Mouse (Mus musculus): Measurements from ENCODE around the gene Cd7. TPM values are rescaled to one million over a fixed set of nuclear protein-coding genes. Genes with fewer than 3 reads are reported as not detected.
A peak's percentile ranks its signal among the peaks of the same experiment; 100 is the strongest.
"Not testable (repeated sequence)": the region's sequence is repeated elsewhere in the genome, so short reads cannot be mapped to it uniquely, and the experiment has no call there.

The Cd7 gene
- polyA plus RNA-seq, 1 experiment from 2014 or later = 0.31 TPM

GRCm38 (mm10) chr11:121061615-121062014 is 22.4 kb upstream of the Cd7 start:
- Histone ChIP-seq H3K9me3 (replicated peaks) (no peaks in the 10 kb centered on the region), H3K27me3 (no peaks in the 10 kb centered on the region), H3K4me1 (peaks cover 3% of the 10 kb centered on the region), H3K27ac (no peak overlapping the region), H3K4me3 (replicated peaks) (no peak overlapping the region), H3K36me3 (no peaks in the 10 kb centered on the region), H3K4me2 (no peak overlapping the region), H3K9ac (no peak overlapping the region)
- WGBS = 64% methylated on average over 8 of the region's 8 CpGs
- ATAC-seq (replicated peaks; ENCODE audit: low FRiP score) = no peak

GRCm38 (mm10) chr11:121060401-121061067 is 21.3 kb upstream of the Cd7 start:
- H3K4me3 ChIP-seq (replicated peaks); H3K4me2 ChIP-seq; H3K4me1 ChIP-seq; H3K9me3 ChIP-seq (replicated peaks); H3K27me3 ChIP-seq; ATAC-seq (replicated peaks; ENCODE audit: low FRiP score); H3K36me3 ChIP-seq; H3K27ac ChIP-seq; H3K9ac ChIP-seq: not testable (repeated sequence)
- WGBS = 93% methylated on average over 6 of the region's 6 CpGs

- 82% methylated on average over 4 of the region's 4 CpGs for WGBS
Measured at GRCm38 (mm10) chr11:121059471-121059870, 20.3 kb upstream of the Cd7 start.

GRCm38 (mm10) chr11:121058956-121059355 is 19.7 kb upstream of the Cd7 start:
- WGBS = 85% methylated on average over 4 of the region's 4 CpGs
- no peak for ATAC-seq (replicated peaks; ENCODE audit: low FRiP score)
- Histone ChIP-seq H3K9me3 (replicated peaks) (no peaks in the 10 kb centered on the region), H3K36me3 (no peaks in the 10 kb centered on the region), H3K4me2 (no peak overlapping the region), H3K27ac (no peak overlapping the region), H3K9ac (no peak overlapping the region), H3K4me1 (peaks cover 10% of the 10 kb centered on the region), H3K27me3 (0 out of 2 replicates have a peak, but pooled peaks cover 5% of the 10 kb centered on the region), H3K4me3 (replicated peaks) (no peak overlapping the region)

More at GRCm38 (mm10) chr11:121059471-121059870, 20.3 kb upstream of the Cd7 start:
- Histone ChIP-seq H3K9ac (no peak overlapping the region), H3K4me2 (no peak overlapping the region), H3K27me3 (0 out of 2 replicates have a peak, but pooled peaks cover under 1% of the 10 kb centered on the region), H3K4me1 (peaks cover 10% of the 10 kb centered on the region), H3K27ac (no peak overlapping the region), H3K36me3 (no peaks in the 10 kb centered on the region), H3K9me3 (replicated peaks) (no peaks in the 10 kb centered on the region), H3K4me3 (replicated peaks) (no peak overlapping the region)
- ATAC-seq (replicated peaks; ENCODE audit: low FRiP score) = no peak

GRCm38 (mm10) chr11:121058122-121058521 is 18.9 kb upstream of the Cd7 start:
- H3K27ac ChIP-seq = no peak overlapping the region
- H3K9ac ChIP-seq = no peak overlapping the region
- 77% methylated on average over 5 of the region's 5 CpGs for WGBS
- H3K36me3 ChIP-seq = no peaks in the 10 kb centered on the region
- no peak overlapping the region for H3K4me3 ChIP-seq (replicated peaks)
- 0 out of 2 replicates have a peak, but pooled peaks cover 5% of the 10 kb centered on the region for H3K27me3 ChIP-seq
- H3K4me1 ChIP-seq = peaks cover 10% of the 10 kb centered on the region
- H3K4me2 ChIP-seq = no peak overlapping the region
- ATAC-seq (replicated peaks; ENCODE audit: low FRiP score) = no peak
- no peaks in the 10 kb centered on the region for H3K9me3 ChIP-seq (replicated peaks)

GRCm38 (mm10) chr11:121056536-121057236 is 17.5 kb upstream of the Cd7 start:
- Histone ChIP-seq H3K4me3 (replicated peaks) (no peak overlapping the region), H3K9ac (no peak overlapping the region), H3K36me3 (no peaks in the 10 kb centered on the region), H3K4me1 (peaks cover 10% of the 10 kb centered on the region), H3K27me3 (0 out of 2 replicates have a peak, but pooled peaks cover 5% of the 10 kb centered on the region), H3K9me3 (replicated peaks) (no peaks in the 10 kb centered on the region), H3K4me2 (no peak overlapping the region), H3K27ac (peak overlapping the region; percentile 66)
- peak; percentile 78 for ATAC-seq (replicated peaks; ENCODE audit: low FRiP score)
- WGBS = 30% methylated on average over 7 of the region's 7 CpGs

- Histone ChIP-seq H3K4me1 (peaks cover 10% of the 10 kb centered on the region), H3K27ac (no peak overlapping the region), H3K9ac (no peak overlapping the region), H3K4me3 (replicated peaks) (no peak overlapping the region), H3K4me2 (no peak overlapping the region), H3K9me3 (replicated peaks) (no peaks in the 10 kb centered on the region), H3K27me3 (0 out of 2 replicates have a peak, but pooled peaks cover 5% of the 10 kb centered on the region), H3K36me3 (no peaks in the 10 kb centered on the region)
- ATAC-seq (replicated peaks; ENCODE audit: low FRiP score) = peak; percentile 65; the same call in 1 of the 2 replicates
- 18% methylated on average over 8 of the region's 8 CpGs for WGBS
Measured at GRCm38 (mm10) chr11:121053536-121053935, 14.3 kb upstream of the Cd7 start.

DNA sequence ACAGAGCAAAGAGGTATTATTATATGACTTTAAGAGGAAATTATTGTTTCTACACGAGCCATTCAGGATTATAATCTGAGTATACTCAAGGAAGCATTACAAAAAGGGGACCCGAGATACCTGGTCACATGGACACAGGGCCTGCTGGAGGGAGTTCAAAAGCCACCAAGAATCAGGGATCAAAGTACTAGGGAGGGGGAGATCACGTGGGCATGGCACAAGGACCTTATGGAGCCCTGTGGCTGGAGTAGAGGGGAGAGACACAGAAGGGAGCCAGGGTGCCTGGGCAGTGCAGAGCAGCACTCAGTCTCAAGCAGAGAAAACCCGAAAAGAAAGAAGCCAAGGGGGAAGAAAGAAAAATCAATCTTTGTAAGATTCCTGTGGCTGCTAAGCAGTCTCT is 13.2 kb upstream of the Cd7 start:
- Histone ChIP-seq H3K9me3 (replicated peaks) (no peaks in the 10 kb centered on the region), H3K4me1 (peaks cover 10% of the 10 kb centered on the region), H3K36me3 (no peaks in the 10 kb centered on the region), H3K27me3 (0 out of 2 replicates have a peak, but pooled peaks cover 5% of the 10 kb centered on the region), H3K4me2 (no peak overlapping the region), H3K9ac (no peak overlapping the region), H3K4me3 (replicated peaks) (no peak overlapping the region), H3K27ac (no peak overlapping the region)
- no peak for ATAC-seq (replicated peaks; ENCODE audit: low FRiP score)
- 64% methylated on average over 4 of the region's 4 CpGs for WGBS

- Histone ChIP-seq H3K27ac (no peak overlapping the region), H3K36me3 (no peaks in the 10 kb centered on the region), H3K9ac (no peak overlapping the region), H3K4me2 (no peak overlapping the region), H3K9me3 (replicated peaks) (no peaks in the 10 kb centered on the region), H3K4me3 (replicated peaks) (no peak overlapping the region), H3K4me1 (peaks cover 8% of the 10 kb centered on the region), H3K27me3 (0 out of 2 replicates have a peak, but pooled peaks cover 5% of the 10 kb centered on the region)
- no peak for ATAC-seq (replicated peaks; ENCODE audit: low FRiP score)
- WGBS = 60% methylated on average over 1 of the region's 1 CpGs
Measured at GRCm38 (mm10) chr11:121051793-121052192, 12.6 kb upstream of the Cd7 start.

DNA sequence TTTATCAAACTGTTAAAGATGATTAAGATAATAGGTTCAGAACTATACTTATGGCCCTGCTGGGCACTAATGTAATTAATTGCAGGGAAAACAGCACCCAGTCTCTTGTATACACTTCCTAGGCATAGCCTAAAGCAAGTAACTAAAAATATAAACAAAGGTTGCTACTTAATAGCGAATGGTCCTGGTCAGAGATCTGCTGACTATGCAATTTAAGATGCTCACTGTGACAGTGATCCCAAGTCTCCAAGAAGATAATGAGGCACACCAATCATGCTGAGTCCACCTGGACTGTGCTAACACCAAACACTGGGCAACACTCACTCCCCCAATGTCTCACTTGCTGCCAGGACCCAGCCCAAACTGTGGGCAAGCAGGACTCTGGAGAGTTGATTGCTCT is 10.6 kb upstream of the Cd7 start:
- Histone ChIP-seq H3K4me1 (no peaks in the 10 kb centered on the region), H3K36me3 (no peaks in the 10 kb centered on the region), H3K27me3 (0 out of 2 replicates have a peak, but pooled peaks cover 5% of the 10 kb centered on the region), H3K27ac (no peak overlapping the region), H3K4me3 (replicated peaks) (no peak overlapping the region), H3K9ac (no peak overlapping the region), H3K9me3 (replicated peaks) (no peaks in the 10 kb centered on the region), H3K4me2 (no peak overlapping the region)
- WGBS = 57% methylated on average over 1 of the region's 1 CpGs
- ATAC-seq (replicated peaks; ENCODE audit: low FRiP score) = no peak

DNA sequence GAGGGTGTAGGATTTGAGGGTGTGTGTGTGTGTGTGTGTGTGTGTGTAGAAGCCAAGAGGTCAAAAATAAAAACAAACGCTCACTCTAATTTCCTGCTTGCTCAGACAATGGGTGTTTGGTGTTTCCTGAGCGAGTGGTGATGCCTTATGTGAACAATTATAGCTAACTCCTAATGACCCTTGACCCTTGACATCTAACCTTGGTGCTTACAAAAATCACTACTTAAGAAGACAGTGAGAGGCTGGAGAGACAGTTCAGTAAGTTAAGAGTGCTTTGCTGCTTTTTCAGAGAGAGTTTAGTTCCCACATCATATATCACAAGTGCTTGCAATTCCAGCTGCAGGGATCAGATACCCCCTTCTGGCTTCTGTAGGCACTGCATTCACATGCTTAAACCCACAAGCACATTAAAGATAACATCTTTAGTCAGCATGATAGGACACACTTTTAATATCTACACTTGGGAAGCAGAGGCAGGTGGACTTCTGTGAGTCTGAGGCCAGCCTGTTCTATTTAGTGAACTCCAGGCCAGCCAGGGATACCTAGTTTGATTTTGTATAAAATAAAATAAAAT is 8.7 kb upstream of the Cd7 start:
- Histone ChIP-seq H3K27me3 (no peaks in the 10 kb centered on the region), H3K36me3 (no peaks in the 10 kb centered on the region), H3K27ac (no peak overlapping the region), H3K9ac (no peak overlapping the region), H3K4me3 (replicated peaks) (no peak overlapping the region), H3K9me3 (replicated peaks) (no peaks in the 10 kb centered on the region), H3K4me1 (no peaks in the 10 kb centered on the region), H3K4me2 (no peak overlapping the region)
- 24% methylated on average over 2 of the region's 2 CpGs for WGBS
- ATAC-seq (replicated peaks; ENCODE audit: low FRiP score) = no peak

- Histone ChIP-seq H3K36me3 (no peaks in the 10 kb centered on the region), H3K9ac (no peak overlapping the region), H3K27me3 (no peaks in the 10 kb centered on the region), H3K27ac (no peak overlapping the region), H3K4me1 (no peaks in the 10 kb centered on the region), H3K4me3 (replicated peaks) (no peak overlapping the region), H3K9me3 (replicated peaks) (no peaks in the 10 kb centered on the region), H3K4me2 (no peak overlapping the region)
- no peak for ATAC-seq (replicated peaks; ENCODE audit: low FRiP score)
- 73% methylated on average over 1 of the region's 1 CpGs for WGBS
Measured at GRCm38 (mm10) chr11:121045286-121045685, 6.1 kb upstream of the Cd7 start.
